Mouse (Mus musculus) limb, embryonic 14.5 days (tissue): Measurements from ENCODE around the gene Fmo3. TPM values are rescaled to one million over a fixed set of nuclear protein-coding genes. Genes with fewer than 3 reads are reported as not detected.

Experiments used
- ATAC-seq: fragments of 200-750 bp; cut with Nextera tagmentation; 2 replicates; pipeline ENCODE4 v1.8.0; 2017; ENCODE audit warnings: low read depth, moderate number of reproducible peaks, moderate TSS enrichment; ENCODE audit not compliant: low FRiP score
- DNase-seq: peaks from one replicate; pipeline ENCODE4 v3.0.0-alpha.2; 2015; ENCODE audit warnings: low spot score
- H3K27ac ChIP-seq: fragments of 300-500 bp; sonication (generic); replicated peaks from 2 replicates; pipeline ENCODE4 v1.5.1; 2014; ENCODE audit warnings: low read depth, mild to moderate bottlenecking, low read length, moderate library complexity, mixed read lengths
- H3K27me3 ChIP-seq: fragments of 300-500 bp; sonication (generic); 2 replicates; pipeline ENCODE4 v1.6.1; 2014; ENCODE audit warnings: low read length, mixed read lengths; ENCODE audit not compliant: control insufficient read depth, insufficient read depth
- H3K36me3 ChIP-seq: fragments of 300-500 bp; sonication (generic); 2 replicates; pipeline ENCODE4 v1.6.1; 2014; ENCODE audit warnings: mild to moderate bottlenecking, low read length, moderate library complexity, mixed read lengths; ENCODE audit not compliant: control insufficient read depth, insufficient read depth
- H3K4me1 ChIP-seq: fragments of 300-500 bp; sonication (generic); 2 replicates; pipeline ENCODE4 v1.6.1; 2014; ENCODE audit warnings: antibody characterized with exemption, low read length, mixed read lengths; ENCODE audit not compliant: control insufficient read depth, insufficient read depth
- H3K4me2 ChIP-seq: fragments of 300-500 bp; sonication (generic); replicated peaks from 2 replicates; pipeline ENCODE4 v1.6.1; 2014; ENCODE audit warnings: low read depth, mild to moderate bottlenecking, low read length, moderate library complexity; ENCODE audit not compliant: severe bottlenecking
- H3K4me3 ChIP-seq: fragments of 300-500 bp; sonication (generic); replicated peaks from 2 replicates; pipeline ENCODE4 v1.5.1; 2014; ENCODE audit warnings: low read length
- H3K9ac ChIP-seq: fragments of 300-500 bp; sonication (generic); 2 replicates; pipeline ENCODE4 v1.6.1; 2014; ENCODE audit warnings: mild to moderate bottlenecking, low read depth, low read length, moderate library complexity; ENCODE audit not compliant: severe bottlenecking
- H3K9me3 ChIP-seq: fragments of 300-500 bp; sonication (generic); 2 replicates; pipeline ENCODE4 v1.6.1; 2016; ENCODE audit warnings: low read length; ENCODE audit not compliant: control insufficient read depth
- POLR2A ChIP-seq: fragments of 200-500 bp; IDR thresholded peaks from 2 replicates; pipeline ENCODE4 v1.8.0; 2012; ENCODE audit warnings: inconsistent platforms, mild to moderate bottlenecking, moderate library complexity, borderline replicate concordance; ENCODE audit not compliant: insufficient read depth, insufficient read length; ENCODE audit errors: extremely low read depth
- WGBS: fragments of 180-500 bp; shearing (Covaris S2); extraction: QIAGEN DNeasy Blood & Tissue Kit; methylation state at CpG from one replicate; pipeline ENCODE4 v1.1.7; 2014; 5-methylcytosine and 5-hydroxymethylcytosine counted together
- polyA plus RNA-seq, 2 experiments: library from polyadenylated mRNA; depleted of rRNA in 1 of 2; stranded (reverse) in 1 of 2; unstranded in 1 of 2; fragments of >200 nt; fragmentation: Nextera tagmentation in 1 of 2; extraction: Ambion mirVana in 1 of 2; gene quantifications; 2 replicates each; pipeline versions ENCODE4 v1.2.1 to v1.2.3; 2012 to 2014

Fmo3 gene
- polyA plus RNA-seq, 2 experiments, result 0.08 TPM; not detected in 1

DNA sequence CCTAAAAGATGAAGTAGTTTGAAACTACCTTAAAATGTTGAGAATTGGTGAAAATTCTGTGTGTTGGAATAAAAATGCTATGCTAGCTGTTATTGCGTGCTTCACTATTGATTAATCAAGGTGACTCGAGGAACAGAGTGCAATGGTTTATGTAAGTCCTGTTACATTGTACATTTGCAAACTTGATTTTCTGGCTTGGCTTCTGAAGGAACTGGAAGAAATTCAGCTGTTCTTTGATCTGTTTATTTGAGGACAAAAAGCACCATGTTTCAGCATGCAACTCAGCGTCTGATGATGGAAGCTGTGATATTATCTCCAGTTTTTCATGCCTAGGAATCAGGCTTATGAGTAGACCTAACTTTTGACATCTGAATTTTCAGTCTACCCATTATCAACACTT lies 3.2 kb upstream of the Fmo3 start:
- Histone ChIP-seq H3K27ac (no peak overlapping the region), H3K27me3 (no peaks in the 10 kb centered on the region), H3K9ac (no peak overlapping the region), H3K36me3 (no peaks in the 10 kb centered on the region), H3K4me2 (no peak overlapping the region), H3K9me3 (no peaks in the 10 kb centered on the region), H3K4me3 (no peak overlapping the region), H3K4me1 (no peaks in the 10 kb centered on the region)
- TF ChIP-seq POLR2A, result no peak
- ATAC-seq (no peak), DNase-seq (no peak)
- WGBS, result 86% methylated on average over 3 of the region's 3 CpGs

DNA sequence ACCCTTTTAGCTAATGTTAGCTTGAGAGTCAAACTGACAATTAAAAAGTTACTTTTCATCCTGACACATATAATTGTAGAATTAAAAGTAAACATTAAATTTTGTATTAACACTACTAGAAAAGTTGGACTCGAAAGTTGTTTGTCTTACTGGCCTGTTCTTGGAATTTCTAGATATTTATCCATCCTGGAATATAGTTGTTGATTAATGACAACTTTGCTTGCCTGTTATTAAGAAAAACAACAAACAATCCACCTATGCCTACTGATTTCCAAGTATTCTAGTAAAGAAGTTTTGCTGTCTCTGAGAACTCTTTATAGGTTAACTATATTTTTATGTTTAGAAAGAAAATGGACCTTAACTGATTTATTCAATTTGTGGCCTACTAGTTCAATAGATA lies 2.4 kb upstream of the Fmo3 start:
- Histone ChIP-seq H3K27me3 (no peaks in the 10 kb centered on the region), H3K9me3 (no peaks in the 10 kb centered on the region), H3K27ac (no peak overlapping the region), H3K4me1 (no peaks in the 10 kb centered on the region), H3K4me2 (no peak overlapping the region), H3K9ac (no peak overlapping the region), H3K36me3 (no peaks in the 10 kb centered on the region), H3K4me3 (no peak overlapping the region)
- no peak for ATAC-seq
- TF ChIP-seq POLR2A, result no peak
- no peak for DNase-seq
- 92% methylated on average over 1 of the region's 1 CpGs for WGBS

DNA sequence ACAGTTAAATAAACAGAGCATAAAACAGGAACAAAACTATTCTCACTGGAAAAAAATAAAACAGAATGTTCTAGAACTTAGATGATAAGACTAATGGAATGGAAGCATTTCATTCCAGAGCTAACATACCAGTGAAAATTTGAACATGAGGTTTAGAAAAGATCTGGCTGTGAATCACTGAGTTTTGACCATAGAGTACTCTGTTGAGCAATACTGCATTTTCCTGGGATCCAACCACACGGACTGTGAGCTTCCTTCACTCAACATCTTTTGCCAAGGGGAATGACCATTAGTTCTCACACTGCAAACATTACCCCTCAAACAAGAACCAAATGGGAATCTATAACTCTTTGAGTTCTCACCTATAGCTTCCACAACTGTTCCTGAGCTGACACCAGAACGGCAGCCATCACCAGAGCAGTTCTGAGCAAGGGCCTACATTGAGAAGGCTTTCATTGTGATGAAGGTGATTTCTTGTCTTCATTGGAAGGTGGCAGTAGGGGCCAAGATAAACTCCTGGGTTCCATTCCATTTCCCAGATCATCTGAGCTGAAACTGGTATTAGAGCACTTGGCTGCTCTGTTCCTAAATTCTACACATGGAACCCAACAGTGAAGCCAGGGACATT lies 1.9 kb upstream of the Fmo3 start:
- Histone ChIP-seq H3K27ac (no peak overlapping the region), H3K4me2 (no peak overlapping the region), H3K27me3 (no peaks in the 10 kb centered on the region), H3K36me3 (no peaks in the 10 kb centered on the region), H3K4me3 (no peak overlapping the region), H3K4me1 (no peaks in the 10 kb centered on the region), H3K9me3 (no peaks in the 10 kb centered on the region), H3K9ac (no peak overlapping the region)
- WGBS, result 92% methylated on average over 2 of the region's 2 CpGs
- TF ChIP-seq POLR2A, result no peak
- ATAC-seq (no peak), DNase-seq (no peak)

DNA sequence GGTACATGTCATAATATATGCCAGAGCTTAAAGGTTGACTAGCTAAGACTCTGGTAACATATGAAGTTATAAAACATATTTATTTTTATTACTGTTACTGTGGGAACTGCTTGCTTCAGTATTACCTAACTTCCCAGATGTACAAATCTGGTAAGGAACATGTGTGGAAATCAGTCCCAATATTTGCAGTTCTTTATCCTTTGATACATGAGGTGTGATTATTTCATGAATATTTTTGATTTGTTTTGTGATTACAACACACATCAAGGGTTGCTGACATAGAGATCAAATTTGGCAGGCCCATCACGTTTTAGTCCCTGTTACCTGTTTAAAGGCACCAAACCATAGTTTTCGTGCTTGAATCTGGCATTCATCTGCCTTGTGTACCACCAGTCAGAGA lies 20.8 kb downstream of the Fmo3 start:
- Histone ChIP-seq H3K36me3 (no peaks in the 10 kb centered on the region), H3K4me1 (no peaks in the 10 kb centered on the region), H3K27me3 (no peaks in the 10 kb centered on the region), H3K4me2 (no peak overlapping the region), H3K27ac (no peak overlapping the region), H3K4me3 (no peak overlapping the region), H3K9ac (no peak overlapping the region), H3K9me3 (no peaks in the 10 kb centered on the region)
- ATAC-seq (no peak), DNase-seq (no peak)
- whole genome bisulfite sequencing, result 64% methylated on average over 2 of the region's 2 CpGs
- no peak for TF ChIP-seq POLR2A

DNA sequence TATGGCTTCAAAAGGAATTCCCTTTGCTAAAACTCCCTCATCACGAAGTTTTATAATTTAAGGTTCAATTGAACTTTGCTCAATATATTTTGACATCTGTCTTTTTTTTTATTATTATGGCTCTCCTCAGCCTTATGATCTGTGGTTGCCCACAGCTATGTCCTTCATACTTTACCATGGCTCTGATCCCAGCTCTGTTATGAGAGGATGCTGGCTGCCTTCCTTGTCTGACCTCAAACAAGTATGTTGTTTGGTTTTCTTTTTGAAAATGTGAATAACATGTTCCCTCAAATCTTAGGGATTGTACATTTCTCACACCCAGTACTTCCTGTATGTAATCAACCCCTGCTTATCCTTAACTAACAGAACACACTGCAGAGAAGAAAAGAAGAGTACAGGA lies 26.9 kb downstream of the Fmo3 start:
- no peak overlapping the region for H3K4me3 ChIP-seq
- no peak overlapping the region for H3K9ac ChIP-seq
- H3K27ac ChIP-seq, result no peak overlapping the region
- no peaks in the 10 kb centered on the region for H3K36me3 ChIP-seq
- no peak for TF ChIP-seq POLR2A
- no peak overlapping the region for H3K4me2 ChIP-seq
- 82% methylated on average over 1 of the region's 1 CpGs for WGBS
- DNase-seq (no peak), ATAC-seq (no peak)
- no peaks in the 10 kb centered on the region for H3K27me3 ChIP-seq
- H3K9me3 ChIP-seq, result no peaks in the 10 kb centered on the region
- no peaks in the 10 kb centered on the region for H3K4me1 ChIP-seq

DNA sequence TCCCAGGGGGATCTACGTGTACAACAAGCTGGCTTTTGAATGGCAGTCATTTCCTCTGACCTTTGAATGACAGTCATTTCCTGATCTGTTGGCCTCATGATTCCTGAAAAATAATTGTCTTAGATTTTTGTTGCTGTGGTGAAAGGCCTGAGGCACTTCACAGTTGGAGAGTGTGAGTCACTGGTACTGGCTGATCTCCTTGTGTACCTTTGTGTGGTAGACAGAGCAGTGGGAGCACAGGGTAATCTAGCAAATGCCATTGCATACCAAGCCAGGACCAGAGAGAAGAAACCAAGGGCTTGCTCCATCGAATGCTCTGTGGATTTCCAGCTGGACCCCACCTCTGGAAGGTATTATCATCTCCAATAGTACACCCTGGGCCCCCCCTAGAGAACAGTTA lies 31.2 kb downstream of the Fmo3 start:
- H3K4me2 ChIP-seq, result no peak overlapping the region
- DNase-seq (no peak), ATAC-seq (no peak)
- no peak for TF ChIP-seq POLR2A
- no peaks in the 10 kb centered on the region for H3K9me3 ChIP-seq
- no peak overlapping the region for H3K9ac ChIP-seq
- no peaks in the 10 kb centered on the region for H3K27me3 ChIP-seq
- no peak overlapping the region for H3K27ac ChIP-seq
- 60% methylated on average over 2 of the region's 2 CpGs for WGBS
- H3K36me3 ChIP-seq, result no peaks in the 10 kb centered on the region
- no peak overlapping the region for H3K4me3 ChIP-seq
- no peaks in the 10 kb centered on the region for H3K4me1 ChIP-seq
